Mouse (Mus musculus) NIH3T3 (cell line): ENCODE results near the gene Rangap1.

ENCODE experiments used
- DNase-seq: peaks from one replicate; pipeline ENCODE4 v3.0.0-alpha.2; 2012; ENCODE audit warnings: low read depth

Gene Rangap1

DNA sequence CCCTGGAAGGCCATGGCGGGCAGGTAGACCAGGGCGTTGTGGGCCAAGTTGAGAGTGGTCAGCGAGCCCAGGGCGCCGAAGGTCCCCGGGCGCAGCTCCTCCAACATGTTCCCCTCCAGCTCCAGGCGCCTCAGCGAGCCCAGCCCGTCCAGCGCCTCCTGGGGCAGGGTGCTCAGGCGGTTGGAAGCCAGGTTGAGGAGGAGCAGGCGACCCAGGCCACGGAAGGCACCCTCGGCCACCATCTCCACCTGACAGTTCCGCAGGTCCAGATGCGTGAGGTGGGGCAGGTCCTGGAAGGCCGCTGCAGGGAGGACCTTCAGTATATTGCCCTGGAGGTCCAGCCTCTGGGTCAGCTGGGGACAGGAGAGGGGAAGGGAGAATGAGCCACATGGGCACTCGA lies 50.4 kb downstream of the Rangap1 start:
- DNase-seq = no peak

DNA sequence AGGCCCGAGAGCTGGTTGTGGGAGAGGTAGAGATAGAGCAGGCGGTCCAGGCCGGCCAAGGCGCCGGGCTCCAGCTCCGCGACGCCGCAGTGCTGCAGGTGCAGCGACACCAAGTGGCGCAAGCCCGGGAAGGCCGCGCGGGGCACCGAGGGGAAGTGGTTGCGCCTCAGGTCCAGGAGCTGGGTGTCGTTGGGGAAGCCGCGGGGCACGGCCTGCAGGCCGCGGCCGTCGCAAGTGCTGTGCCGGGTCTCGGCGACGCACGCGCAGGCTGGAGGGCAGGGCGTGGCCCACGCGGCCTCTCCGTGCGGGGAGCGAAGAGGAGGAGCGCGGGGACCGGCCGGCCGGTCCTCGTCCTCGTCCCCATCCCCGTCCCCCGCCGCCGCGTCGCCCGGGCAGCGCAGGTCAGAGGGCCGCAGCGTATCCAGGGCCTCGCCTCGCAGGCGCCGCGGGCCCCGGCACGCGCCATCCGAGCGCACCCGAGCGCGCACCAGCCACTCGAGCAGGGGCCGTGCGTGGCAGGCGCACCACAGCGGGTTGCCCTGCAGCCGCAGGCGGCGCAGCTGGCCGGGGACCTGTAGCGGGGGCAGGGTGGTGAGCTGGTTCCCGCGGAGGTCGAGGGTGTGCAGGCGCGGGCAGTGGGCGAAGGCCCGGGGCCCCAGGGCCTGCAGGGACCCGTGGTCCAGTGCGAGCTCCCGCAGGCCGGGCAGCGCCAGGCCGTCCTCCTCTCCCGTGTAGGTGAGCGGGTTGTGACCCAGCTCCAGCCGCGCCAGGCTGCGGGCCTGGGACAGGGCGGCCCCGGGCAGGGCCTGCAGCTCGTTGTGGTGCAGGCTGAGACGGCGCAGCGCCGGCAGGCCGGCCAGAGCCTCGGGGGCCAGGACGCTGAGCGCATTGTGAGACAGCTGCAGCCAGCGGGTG lies 51.1 kb downstream of the Rangap1 start:
- DNase-seq = peak; percentile 70

DNA sequence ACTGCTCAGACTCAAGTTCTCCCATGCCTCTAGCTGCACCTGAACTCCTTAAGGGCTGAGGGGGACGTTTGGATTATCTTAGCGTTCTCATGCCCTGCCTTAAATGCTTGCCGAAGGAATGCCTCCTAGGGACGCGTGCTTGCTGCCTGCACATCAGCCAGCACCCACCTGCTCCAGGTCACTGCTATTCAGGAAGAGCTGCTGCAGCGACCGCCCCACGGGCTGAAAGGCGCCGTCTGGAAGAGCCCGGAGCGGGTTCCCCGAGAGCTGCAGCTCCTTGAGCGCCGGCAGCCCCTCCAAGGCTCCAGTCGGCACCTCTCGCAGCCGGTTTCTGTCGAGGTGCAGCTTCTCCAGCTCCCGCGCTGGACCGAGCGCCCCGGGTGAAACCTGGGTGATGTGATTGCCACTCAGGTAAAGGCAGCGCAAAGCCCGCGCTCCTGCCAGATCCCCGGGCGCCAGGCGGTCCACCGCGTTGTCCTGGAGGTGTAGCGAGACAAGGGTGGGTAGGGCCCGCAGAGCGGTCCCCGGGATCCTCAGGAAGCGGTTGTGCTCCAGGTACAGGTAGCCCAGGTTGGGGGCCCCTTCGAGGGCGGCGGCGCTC lies 51.9 kb downstream of the Rangap1 start:
- no peak for DNase-seq

DNA sequence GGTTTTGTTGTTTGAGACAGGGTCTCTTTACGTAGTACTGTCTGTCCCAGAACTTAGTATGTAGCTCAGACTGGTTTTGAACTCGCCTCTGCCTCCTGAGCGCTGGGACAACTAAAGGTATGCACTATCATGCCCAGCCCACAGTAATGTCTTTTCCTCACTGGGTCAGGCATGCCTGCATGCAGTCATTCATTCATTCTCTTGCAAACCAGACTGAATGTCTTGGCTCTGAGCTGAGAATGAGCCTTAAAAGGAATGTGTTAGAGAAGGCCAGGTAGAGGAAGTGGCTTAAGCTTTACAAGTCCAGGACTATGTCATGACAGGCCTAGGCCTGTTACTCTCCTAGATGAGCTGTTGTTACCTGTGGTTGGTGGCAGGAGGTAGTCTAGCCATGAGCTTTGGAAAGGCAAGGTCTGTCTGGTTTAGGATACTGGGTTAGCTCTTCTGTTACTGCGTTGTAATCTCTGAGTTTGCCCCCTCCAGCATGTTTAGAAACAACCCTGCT lies 65.0 kb downstream of the Rangap1 start:
- DNase-seq = no peak

DNA sequence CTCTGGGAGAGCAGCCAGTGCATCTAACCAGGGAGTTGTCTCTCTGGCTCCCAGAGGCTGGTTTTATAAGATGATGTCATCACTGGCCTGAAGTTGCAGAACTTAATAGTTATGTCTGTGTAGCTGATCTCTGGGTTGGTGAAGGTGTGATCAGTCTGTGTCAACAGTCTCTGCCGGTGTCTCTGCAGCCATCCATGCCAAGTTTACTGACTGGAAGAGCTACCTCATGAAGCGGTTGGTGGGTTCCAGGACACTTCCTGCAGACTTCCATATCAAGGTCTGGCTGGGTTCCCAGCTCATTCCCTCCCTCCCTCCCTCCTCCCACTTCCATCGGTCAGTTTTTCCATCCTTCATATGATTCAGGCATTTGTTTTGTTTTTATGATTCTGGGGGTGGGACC lies 68.7 kb downstream of the Rangap1 start:
- peak; percentile 68 for DNase-seq

DNA sequence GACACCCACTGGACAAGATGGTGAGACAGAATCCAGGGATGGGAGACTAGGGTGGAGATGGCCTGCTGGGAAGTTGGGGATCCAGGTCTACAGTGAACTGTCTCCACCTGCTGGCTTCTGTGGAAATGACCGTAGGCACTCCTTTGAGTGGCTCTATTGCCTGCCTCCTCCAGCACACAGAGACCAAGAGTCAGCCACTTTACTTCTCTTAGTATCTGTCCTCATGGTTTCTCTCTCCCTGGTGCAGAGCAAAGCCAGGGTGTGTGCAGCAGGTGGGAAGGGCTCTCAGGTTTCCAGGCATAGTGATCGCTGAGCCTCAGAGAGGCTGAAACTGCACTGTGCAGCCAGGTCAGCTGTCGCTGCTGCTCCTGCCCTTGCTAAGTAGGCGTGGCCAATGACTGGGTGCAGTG lies 75.1 kb downstream of the Rangap1 start:
- peak; percentile 85 for DNase-seq

DNA sequence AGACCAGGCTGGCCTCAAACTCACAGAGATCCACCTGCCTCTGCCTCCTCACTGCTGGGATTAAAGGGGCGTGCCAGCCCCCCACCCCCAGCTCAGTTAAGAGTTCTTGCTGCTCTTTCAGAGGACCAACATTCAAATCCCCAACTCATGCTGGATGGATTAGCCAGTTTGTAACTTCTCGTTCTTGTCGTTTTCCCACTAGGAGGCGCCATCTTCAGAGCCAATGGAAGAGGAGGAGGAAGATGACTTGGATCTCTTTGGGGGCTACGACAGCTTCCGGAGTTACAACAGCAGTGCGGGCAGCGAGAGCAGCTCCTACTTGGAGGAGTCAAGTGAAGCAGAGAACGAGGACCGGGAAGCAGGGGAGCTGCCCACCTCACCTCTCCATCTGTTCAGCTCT lies 78.4 kb downstream of the Rangap1 start:
- no peak for DNase-seq

DNA sequence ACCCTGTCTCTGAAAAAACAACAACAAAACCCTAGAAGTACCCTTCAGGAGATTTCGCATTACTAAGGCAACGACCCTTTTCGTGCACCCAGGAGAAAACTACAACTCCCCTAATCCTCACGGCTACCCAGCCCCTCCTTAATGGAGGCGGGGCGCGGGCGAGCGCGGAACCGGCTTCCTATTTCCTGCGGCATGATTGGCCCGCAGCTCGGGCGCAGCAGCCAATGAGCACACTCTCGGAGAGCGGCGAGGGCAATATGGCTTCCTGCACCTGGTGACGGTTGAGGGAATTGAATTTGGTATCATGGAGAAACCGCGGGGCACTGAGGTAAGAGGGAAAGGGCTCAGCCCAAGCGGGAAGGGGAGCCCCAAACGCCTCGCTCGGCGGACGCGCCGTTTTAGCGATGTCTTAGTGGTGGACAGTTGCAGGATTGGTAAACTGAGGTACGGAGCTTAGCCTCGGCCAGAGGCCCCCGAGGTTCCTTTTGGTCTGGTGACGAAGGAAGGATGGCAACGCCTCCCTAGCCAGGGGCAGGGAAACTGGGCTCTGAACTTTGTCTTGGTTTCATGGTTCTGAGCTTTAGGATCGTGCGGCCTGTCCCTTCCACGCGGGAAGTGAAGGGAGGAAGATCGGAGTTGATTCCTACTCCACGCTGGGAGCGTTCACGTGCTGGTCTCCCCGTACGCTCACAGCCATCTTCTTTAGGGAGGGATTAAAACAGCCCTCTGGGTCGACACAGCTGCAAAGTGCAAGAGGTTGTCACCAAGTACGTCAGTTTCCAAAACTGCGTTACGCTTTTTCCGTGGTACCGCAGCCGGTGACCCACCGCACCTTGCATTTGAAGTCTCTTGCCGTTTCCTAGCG lies 81.4 kb downstream of the Rangap1 start, which contains the start of gene L3mbtl2:
Gene L3mbtl2, plus strand, starts transcription at position 193 of the 865 bp plus-strand sequence.
- DNase-seq = peak; percentile 96

DNA sequence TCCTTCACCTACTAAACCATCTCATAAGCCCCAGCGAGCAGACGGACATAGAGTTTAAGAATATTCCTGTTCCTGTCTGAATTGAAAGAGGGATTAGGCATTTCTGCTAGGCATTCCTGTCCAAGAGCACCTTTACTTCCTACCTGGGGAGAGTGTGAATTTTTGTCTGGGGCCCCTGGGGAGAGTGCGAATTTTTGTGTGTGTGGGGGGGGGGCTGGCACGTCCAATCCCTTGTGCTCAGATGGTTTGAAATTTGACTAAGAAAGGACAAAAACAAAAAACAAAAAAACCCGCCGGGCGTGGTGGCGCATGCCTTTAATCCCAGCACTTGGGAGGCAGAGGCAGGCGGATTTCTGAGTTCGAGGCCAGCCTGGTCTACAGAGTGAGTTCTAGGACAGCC lies 82.0 kb downstream of the Rangap1 start:
- DNase-seq = no peak

DNA sequence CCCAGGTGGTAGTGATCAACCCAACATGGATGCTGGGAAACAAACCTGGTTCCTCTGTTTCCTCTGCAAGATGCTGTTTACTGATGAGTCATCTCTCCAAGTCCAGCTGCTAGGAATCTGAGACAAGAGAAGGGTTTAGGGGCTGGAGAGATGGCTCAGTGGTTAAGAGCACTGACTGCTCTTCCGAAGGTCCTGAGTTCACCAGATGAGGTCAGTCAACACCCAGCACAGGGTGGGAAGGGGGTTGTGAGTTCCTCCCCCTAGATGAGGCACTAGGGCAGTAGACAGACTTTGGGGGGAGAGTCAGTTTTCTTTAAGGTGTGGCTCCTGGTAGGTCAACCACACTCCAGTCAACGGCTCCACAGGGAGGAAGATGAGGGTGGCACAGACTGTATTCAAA lies 83.6 kb downstream of the Rangap1 start:
- DNase-seq = peak; percentile 14
